Mouse (Mus musculus) MEL-GATA-1-ER (cell line): ENCODE measurements around the gene Wdr90.
"Not testable (repeated sequence)": the region's sequence is repeated elsewhere in the genome, so short reads cannot be mapped to it uniquely, and the experiment has no call there.

Experiments used
- DNase-seq: peaks from one replicate; pipeline ENCODE4 v3.0.0-alpha.2; 2012; ENCODE audit warnings: low read depth; ENCODE audit errors: extremely low read depth

The Wdr90 gene

GRCm38 (mm10) chr17:25877741-25878610 lies 16.7 kb upstream of the Wdr90 start:
- DNase-seq, result no peak

- DNase-seq, result no peak
Measured at GRCm38 (mm10) chr17:25877025-25877424, 15.7 kb upstream of the Wdr90 start.

GRCm38 (mm10) chr17:25876347-25876915 lies 15.1 kb upstream of the Wdr90 start:
- no peak for DNase-seq

- peak; percentile 71 for DNase-seq
Measured at GRCm38 (mm10) chr17:25875171-25876136, 14.2 kb upstream of the Wdr90 start.

GRCm38 (mm10) chr17:25874721-25875170 lies 13.4 kb upstream of the Wdr90 start, which contains the start of gene Mettl26:
Gene Mettl26, plus strand, starts transcription at chr17:25875074.
- peak; percentile 77 for DNase-seq

- DNase-seq, result peak; percentile 12
Measured at GRCm38 (mm10) chr17:25874148-25874720, 12.9 kb upstream of the Wdr90 start.

- DNase-seq, result peak; percentile 53
Measured at GRCm38 (mm10) chr17:25873405-25874147, 12.3 kb upstream of the Wdr90 start.

GRCm38 (mm10) chr17:25872676-25873075 lies 11.4 kb upstream of the Wdr90 start:
- no peak for DNase-seq

- not testable (repeated sequence) for DNase-seq
Measured at GRCm38 (mm10) chr17:25871566-25871965, 10.3 kb upstream of the Wdr90 start.

- DNase-seq, result no peak
Measured at GRCm38 (mm10) chr17:25869954-25870353, 8.7 kb upstream of the Wdr90 start.

GRCm38 (mm10) chr17:25869498-25869897 lies 8.2 kb upstream of the Wdr90 start:
- DNase-seq, result no peak

- DNase-seq, result peak; percentile 63
Measured at GRCm38 (mm10) chr17:25868601-25869191, 7.4 kb upstream of the Wdr90 start, which contains the start of gene Mcrip2. Gene Mcrip2, minus strand, starts transcription at chr17:25868764.

- no peak for DNase-seq
Measured at GRCm38 (mm10) chr17:25867836-25868600, 6.7 kb upstream of the Wdr90 start.

- DNase-seq, result no peak
Measured at GRCm38 (mm10) chr17:25867509-25867835, 6.2 kb upstream of the Wdr90 start.

GRCm38 (mm10) chr17:25866172-25866571 lies 4.9 kb upstream of the Wdr90 start:
- DNase-seq, result no peak

- DNase-seq, result no peak
Measured at GRCm38 (mm10) chr17:25865288-25865687, 4.0 kb upstream of the Wdr90 start.

GRCm38 (mm10) chr17:25864311-25864710 lies 3.0 kb upstream of the Wdr90 start:
- DNase-seq, result no peak

- DNase-seq, result no peak
Measured at GRCm38 (mm10) chr17:25863681-25864080, 2.4 kb upstream of the Wdr90 start.
